Mouse (Mus musculus): Measurements from ENCODE around the gene Hist2h2bb. TPM values are rescaled to one million over a fixed set of nuclear protein-coding genes. Genes with fewer than 3 reads are reported as not detected.

The Hist2h2bb gene
- polyA plus RNA-seq (2012; ENCODE audit: insufficient read depth, insufficient read length, missing spikeins): 3.1 and 3.6 TPM in 2 replicates

DNA sequence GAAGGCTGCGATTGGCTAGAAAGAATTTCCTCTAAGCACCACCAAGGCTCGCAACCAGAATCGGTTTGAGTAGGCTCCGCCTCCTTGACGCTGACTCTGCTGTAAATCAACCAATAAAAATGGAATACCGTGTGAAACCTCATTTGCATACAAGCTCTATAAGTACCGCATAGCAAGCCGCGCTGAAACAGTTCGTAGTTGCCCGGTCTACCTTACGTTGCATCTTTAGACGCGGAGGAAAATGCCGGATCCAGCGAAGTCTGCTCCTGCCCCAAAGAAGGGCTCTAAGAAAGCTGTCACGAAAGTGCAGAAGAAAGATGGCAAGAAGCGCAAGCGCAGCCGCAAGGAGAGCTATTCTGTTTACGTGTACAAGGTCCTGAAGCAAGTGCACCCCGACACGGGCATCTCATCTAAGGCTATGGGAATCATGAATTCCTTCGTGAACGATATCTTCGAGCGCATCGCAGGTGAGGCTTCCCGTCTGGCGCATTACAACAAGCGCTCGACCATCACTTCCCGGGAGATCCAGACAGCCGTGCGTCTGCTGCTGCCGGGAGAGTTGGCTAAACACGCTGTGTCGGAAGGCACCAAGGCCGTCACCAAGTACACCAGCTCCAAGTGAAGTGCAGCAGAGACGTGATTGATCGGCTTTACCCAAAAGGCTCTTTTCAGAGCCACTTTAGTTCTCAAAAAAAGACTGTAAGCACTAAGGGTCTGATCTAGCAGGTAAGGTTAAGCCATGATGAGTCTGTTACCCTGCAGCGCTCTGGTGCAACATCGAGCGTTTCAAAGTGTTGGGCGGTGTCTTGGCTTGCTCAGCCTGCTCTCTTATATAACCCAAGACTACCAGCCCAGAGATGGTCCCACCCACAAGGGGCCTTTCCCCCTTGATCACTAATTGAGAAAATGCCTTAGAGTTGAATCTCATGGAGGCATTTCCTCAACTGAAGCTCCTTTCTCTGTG lies at the start of gene Hist2h2bb:
Gene Hist2h2bb, plus strand, starts transcription at position 242 of the 964 bp plus-strand sequence.
- Histone ChIP-seq H3K27ac (ENCODE audit: insufficient read depth, low read depth, low read length) (peak within 1 kb of the TSS; percentile 94), H3K4me3 (ENCODE audit: insufficient read depth, low read length) (peak within 1 kb of the TSS; percentile 69), H3K4me1 (ENCODE audit: control insufficient read depth, insufficient read depth, low read length) (peaks cover 14% of the 10 kb centered on the region)
- TF ChIP-seq POLR2A (IDR thresholded peaks at IDR 0.05; ENCODE audit: borderline replicate concordance, low read depth, low read length) (peak; percentile 94; the same call in 1 of the 2 replicates), CTCF (IDR thresholded peaks at IDR 0.05; ENCODE audit: low read depth, low read length) (no peak)

DNA sequence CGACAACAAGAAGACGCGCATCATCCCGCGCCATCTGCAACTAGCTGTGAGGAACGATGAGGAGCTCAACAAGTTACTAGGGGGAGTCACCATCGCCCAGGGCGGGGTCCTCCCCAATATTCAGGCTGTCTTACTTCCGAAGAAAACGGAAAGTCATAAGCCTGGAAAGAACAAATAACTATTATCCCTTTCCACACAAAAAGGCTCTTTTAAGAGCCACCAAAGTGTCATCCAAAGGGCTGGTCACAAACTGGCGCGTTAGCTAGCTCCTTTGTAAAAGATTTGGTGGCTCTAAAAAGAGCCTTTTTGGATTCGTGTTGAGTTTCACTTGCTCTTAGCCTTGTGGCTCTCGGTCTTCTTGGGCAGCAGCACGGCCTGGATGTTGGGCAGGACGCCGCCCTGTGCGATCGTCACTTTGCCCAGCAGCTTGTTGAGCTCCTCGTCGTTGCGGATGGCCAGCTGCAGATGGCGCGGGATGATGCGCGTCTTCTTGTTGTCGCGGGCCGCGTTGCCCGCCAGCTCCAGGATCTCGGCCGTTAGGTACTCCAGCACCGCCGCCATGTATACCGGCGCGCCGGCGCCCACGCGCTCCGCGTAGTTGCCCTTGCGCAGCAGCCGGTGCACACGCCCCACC lies 49.3 kb upstream of the Hist2h2bb start:
- peaks cover 20% of the 10 kb centered on the region for H3K4me1 ChIP-seq (ENCODE audit: control insufficient read depth, insufficient read depth, low read length)
- TF ChIP-seq POLR2A (IDR thresholded peaks at IDR 0.05; ENCODE audit: borderline replicate concordance, low read depth, low read length): 0 out of 2 replicates have a peak, but pooled peaks have one; percentile 3
- H3K4me3 ChIP-seq (ENCODE audit: insufficient read depth, low read length): peak overlapping the region; percentile 83
- H3K27ac ChIP-seq (ENCODE audit: insufficient read depth, low read depth, low read length): peak overlapping the region; percentile 94

DNA sequence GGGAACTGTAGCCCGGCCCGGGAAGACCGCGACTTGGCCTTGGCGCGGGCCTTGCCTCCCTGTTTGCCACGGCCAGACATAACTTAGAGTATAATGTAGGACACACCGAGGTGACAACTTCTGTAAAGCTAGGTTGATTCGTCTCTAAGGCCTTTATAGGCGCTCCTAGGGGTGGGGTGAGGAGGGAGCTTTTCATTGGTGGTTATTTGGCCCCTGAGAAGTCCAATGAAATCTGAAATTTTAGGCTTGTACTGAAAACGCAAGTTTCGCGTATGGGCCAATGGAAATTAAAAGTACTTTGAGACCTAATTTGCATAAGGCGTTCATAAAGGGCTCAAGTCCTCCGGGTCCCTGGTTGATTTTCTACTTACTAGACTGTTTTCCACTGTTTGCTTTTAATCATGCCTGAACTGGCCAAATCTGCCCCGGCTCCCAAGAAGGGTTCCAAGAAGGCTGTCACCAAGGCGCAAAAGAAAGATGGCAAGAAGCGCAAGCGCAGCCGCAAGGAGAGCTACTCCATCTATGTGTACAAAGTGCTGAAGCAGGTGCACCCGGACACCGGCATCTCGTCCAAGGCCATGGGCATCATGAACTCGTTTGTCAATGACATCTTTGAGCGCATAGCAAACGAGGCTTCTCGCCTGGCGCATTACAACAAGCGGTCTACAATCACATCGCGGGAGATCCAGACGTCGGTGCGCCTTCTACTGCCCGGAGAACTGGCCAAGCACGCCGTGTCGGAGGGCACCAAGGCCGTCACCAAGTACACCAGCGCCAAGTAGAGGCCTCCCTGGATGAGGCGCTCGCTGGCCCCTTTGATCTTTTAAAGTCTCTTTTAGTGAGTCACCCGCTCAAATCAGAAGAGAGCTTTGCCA lies 48.5 kb upstream of the Hist2h2bb start, which contains the start of the genes Hist2h2ac and Hist2h2be:
Gene Hist2h2ac, minus strand, starts transcription at position 116 of the 875 bp plus-strand sequence.
Gene Hist2h2be, plus strand, starts transcription at position 355 of the 875 bp plus-strand sequence.
- H3K27ac ChIP-seq (ENCODE audit: insufficient read depth, low read depth, low read length): peak within 1 kb of the TSS; percentile 94
- TF ChIP-seq POLR2A (IDR thresholded peaks at IDR 0.05; ENCODE audit: borderline replicate concordance, low read depth, low read length) (0 out of 2 replicates have a peak, but pooled peaks have one; percentile 85), CTCF (IDR thresholded peaks at IDR 0.05; ENCODE audit: low read depth, low read length) (no peak)
- peak within 1 kb of the TSS; percentile 83 for H3K4me3 ChIP-seq (ENCODE audit: insufficient read depth, low read length)
- peaks cover 27% of the 10 kb centered on the region for H3K4me1 ChIP-seq (ENCODE audit: control insufficient read depth, insufficient read depth, low read length)

DNA sequence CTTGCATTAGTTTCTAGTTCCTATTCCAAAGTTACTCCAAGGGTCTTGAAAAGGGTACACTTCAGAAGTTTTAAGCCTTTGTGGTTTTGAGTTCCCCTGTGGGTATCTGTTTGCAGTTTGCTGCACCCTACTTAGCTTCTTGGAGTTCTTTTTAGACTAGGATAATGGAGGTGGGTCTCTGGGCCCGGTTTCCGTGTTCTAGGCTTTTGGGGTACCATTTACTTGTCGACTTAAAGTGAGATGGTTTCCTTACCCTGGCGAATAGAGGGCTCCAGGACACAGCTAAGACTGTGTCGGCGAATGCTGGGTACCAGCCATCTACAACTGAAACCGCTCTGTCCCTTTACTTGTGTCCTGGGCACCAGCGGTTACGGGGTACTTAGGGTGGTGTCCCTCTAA lies 47.9 kb upstream of the Hist2h2bb start:
- Histone ChIP-seq H3K4me1 (ENCODE audit: control insufficient read depth, insufficient read depth, low read length) (peaks cover 31% of the 10 kb centered on the region), H3K27ac (ENCODE audit: insufficient read depth, low read depth, low read length) (peak overlapping the region; percentile 80), H3K4me3 (ENCODE audit: insufficient read depth, low read length) (peak overlapping the region; percentile 69)
- TF ChIP-seq POLR2A (IDR thresholded peaks at IDR 0.05; ENCODE audit: borderline replicate concordance, low read depth, low read length) (no peak), CTCF (IDR thresholded peaks at IDR 0.05; ENCODE audit: low read depth, low read length) (no peak)

DNA sequence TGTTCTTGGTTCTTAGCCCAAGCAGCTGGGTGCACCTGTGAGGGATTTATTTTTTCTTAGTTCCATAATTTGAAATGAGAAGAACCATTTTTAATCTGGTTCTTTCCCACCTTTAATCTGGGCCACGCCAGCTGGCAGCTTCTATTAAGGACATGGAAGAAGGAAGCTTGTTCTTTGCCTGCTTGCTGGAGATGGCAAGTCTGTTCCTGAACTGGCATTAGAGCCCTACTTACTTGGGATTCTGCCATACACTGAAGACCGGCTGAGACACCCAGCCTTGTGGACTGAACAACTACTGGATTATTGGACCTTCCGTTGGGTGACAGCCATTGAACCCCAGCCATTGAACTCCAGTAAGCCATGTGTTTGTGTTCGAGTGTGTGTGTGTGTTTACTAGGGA lies 46.8 kb upstream of the Hist2h2bb start:
- peak overlapping the region; percentile 50 for H3K4me3 ChIP-seq (ENCODE audit: insufficient read depth, low read length)
- H3K27ac ChIP-seq (ENCODE audit: insufficient read depth, low read depth, low read length): peak overlapping the region; percentile 80
- TF ChIP-seq POLR2A (IDR thresholded peaks at IDR 0.05; ENCODE audit: borderline replicate concordance, low read depth, low read length): no peak
- no peak for TF ChIP-seq CTCF (IDR thresholded peaks at IDR 0.05; ENCODE audit: low read depth, low read length)
- peaks cover 40% of the 10 kb centered on the region for H3K4me1 ChIP-seq (ENCODE audit: control insufficient read depth, insufficient read depth, low read length)

DNA sequence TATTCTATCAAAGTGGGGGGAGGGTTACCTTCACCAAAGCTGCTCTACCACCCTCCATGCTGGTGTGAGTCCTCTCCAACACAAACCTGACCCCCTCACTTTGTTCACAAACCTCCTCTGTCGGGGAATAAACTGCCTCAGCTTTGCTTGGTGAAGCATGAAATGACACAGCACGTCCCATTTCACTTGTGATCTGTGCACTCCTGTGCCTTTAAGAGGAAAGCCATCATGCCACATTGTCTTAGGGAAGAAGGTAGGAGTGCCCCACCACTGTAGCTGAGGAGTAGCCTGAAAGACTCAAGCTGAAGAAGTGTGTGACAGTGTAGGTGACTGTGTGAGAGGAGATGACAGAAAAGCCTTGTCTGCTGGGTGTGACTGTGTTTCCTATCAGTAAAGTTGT lies 44.1 kb upstream of the Hist2h2bb start:
- Histone ChIP-seq H3K4me3 (ENCODE audit: insufficient read depth, low read length) (peak overlapping the region; percentile 7), H3K27ac (ENCODE audit: insufficient read depth, low read depth, low read length) (peak overlapping the region; percentile 83), H3K4me1 (ENCODE audit: control insufficient read depth, insufficient read depth, low read length) (peaks cover 62% of the 10 kb centered on the region)
- TF ChIP-seq CTCF (IDR thresholded peaks at IDR 0.05; ENCODE audit: low read depth, low read length) (no peak), POLR2A (IDR thresholded peaks at IDR 0.05; ENCODE audit: borderline replicate concordance, low read depth, low read length) (no peak)

DNA sequence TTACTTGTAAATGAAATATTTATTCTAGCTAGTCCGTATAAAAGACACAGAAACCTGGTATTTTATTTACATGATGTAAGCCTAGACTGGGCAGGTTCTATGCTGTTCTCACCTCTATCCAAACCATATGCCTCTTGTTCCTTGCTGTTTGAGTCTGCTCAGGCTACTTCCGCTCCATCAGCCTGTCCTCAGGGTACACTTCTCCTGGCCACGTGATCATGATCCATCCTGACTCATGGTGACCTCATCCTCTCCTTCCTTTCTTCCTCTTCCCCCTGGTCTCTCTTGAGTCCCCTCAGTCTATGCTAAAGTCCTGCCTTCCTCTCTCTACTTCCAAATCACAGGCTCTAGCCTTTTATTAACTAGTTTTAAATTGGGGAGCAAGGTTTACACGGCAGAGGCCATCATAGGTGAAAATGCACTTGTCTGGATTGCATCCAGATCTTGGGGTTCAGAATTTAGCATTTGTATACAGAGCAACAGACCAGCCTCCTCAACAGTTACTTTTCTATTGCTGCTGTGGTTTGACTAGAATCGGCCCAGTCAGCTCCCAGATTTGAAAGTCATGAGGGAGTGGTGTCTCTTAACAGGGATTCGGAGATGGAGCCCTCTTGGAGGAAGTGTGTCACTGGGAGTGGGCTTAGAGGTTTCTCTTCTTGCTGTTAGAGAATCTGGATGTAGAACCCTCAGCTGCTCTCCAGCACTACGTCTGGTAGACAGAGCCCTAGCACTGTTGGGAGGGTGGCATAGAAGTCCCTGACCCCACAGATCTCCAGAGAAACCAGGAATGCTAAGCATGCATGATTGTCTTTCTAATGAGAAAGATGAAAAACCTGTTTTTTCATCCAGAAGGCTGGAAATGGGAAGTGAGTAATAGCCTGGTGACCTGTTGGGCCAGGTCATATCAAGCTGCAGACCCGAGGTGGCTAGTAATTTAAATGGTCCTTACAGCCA lies 42.6 kb upstream of the Hist2h2bb start:
- Histone ChIP-seq H3K4me1 (ENCODE audit: control insufficient read depth, insufficient read depth, low read length) (peaks cover 70% of the 10 kb centered on the region), H3K4me3 (ENCODE audit: insufficient read depth, low read length) (peak overlapping the region; percentile 11; the same call in 1 of the 2 replicates), H3K27ac (ENCODE audit: insufficient read depth, low read depth, low read length) (peak overlapping the region; percentile 93)
- TF ChIP-seq CTCF (IDR thresholded peaks at IDR 0.05; ENCODE audit: low read depth, low read length) (no peak), POLR2A (IDR thresholded peaks at IDR 0.05; ENCODE audit: borderline replicate concordance, low read depth, low read length) (no peak)

DNA sequence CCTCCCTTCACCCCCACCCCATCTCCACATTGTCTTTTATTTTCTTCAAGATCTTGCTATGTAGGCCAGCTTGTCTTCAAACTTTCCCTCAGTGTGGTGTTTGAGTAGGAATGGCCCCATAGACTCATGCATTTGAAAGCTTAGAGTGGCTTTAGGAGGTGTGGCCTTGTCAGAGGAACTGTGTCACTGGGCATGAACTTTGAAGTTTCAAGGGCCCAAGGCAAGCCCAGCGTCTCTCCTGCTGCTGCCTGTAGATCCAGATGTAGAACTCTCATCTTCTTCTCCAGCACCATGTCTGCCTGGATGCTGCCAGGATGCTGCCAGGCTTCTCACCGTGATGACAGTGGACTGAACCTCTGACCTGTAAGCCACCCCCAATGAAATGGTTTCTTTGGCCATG lies 40.7 kb upstream of the Hist2h2bb start:
- H3K4me3 ChIP-seq (ENCODE audit: insufficient read depth, low read length): no peak overlapping the region
- H3K4me1 ChIP-seq (ENCODE audit: control insufficient read depth, insufficient read depth, low read length): peaks cover 66% of the 10 kb centered on the region
- TF ChIP-seq CTCF (IDR thresholded peaks at IDR 0.05; ENCODE audit: low read depth, low read length): no peak
- no peak for TF ChIP-seq POLR2A (IDR thresholded peaks at IDR 0.05; ENCODE audit: borderline replicate concordance, low read depth, low read length)
- H3K27ac ChIP-seq (ENCODE audit: insufficient read depth, low read depth, low read length): peak overlapping the region; percentile 28; the same call in 1 of the 2 replicates

Data from bone marrow macrophage, adult 2 months (primary cell).